In the genomic region with DNA sequence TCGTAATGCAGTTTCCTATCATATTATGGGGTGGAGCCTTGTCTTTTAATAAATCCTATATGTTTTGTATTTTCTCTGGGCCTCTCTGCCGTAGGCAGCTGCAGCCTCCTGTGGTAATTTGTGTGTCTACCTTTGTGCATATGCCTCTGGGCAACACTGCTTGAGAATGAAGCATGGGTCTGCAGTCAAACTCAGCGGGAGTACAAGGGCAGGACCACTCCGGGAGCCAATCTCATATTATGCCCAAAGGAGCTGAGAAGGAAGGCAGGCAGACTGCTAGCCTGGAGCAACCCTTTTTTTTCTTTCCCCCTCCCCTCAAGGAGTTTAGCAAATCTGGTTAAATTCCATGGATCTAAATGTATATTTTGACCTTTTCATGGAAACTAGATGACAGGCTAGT, we compare ENCODE assay signal across 15 mouse cellular contexts.
"Had no signal": no experiment of that assay in that cellular context is flagged by ENCODE, and none has a peak within 500 bp of the region (broad histone marks: within the 10 kb centered on the region; RNA-seq: fewer than 3 reads in every experiment).

No protein-coding gene starts in this region.

- H3K9ac ChIP-seq: liver, embryonic 15.5 days; lung, embryonic 14.5 days; neural tube, embryonic 12.5 days had no signal

- H3K27me3 ChIP-seq: liver, embryonic 15.5 days; neural tube, embryonic 12.5 days had no signal

- H3K4me3 ChIP-seq: left cerebral cortex, adult 2 months; limb, embryonic 10.5 days; liver, embryonic 15.5 days; myocyte; neural tube, embryonic 12.5 days had no signal

- ATAC-seq: intestine, postnatal 0 days had no signal

- H3K4me2 ChIP-seq: liver, embryonic 11.5 days; liver, embryonic 15.5 days; lung, embryonic 14.5 days; neural tube, embryonic 12.5 days had no signal

- H3K27ac ChIP-seq: left cerebral cortex, adult 2 months; limb, embryonic 10.5 days; liver, embryonic 15.5 days; neural tube, embryonic 12.5 days had no signal

- H3K36me3 ChIP-seq: limb, embryonic 10.5 days; liver, embryonic 15.5 days; neural tube, embryonic 12.5 days had no signal

- H3K9me3 ChIP-seq: limb, embryonic 10.5 days; liver, embryonic 15.5 days; neural tube, embryonic 12.5 days had no signal

- DNase-seq: kidney, adult 8-10 months; kidney, postnatal 25 days; lung, embryonic 14.5 days; lung, postnatal 10 days; lung, postnatal 4 days; spleen, adult 18-20 months; thymus, adult 18-20 months; thymus, postnatal 14 days had no signal

- H3K4me1 ChIP-seq: limb, embryonic 10.5 days; liver, embryonic 15.5 days had no signal
